Mouse (Mus musculus) forebrain, embryonic 15.5 days (tissue): Measurements from ENCODE around the gene 1700015F17Rik. TPM values are rescaled to one million over a fixed set of nuclear protein-coding genes. Genes with fewer than 3 reads are reported as not detected.
A peak's percentile ranks its signal among the peaks of the same experiment; 100 is the strongest.

Experiments
- ATAC-seq: fragments of 200-750 bp; cut with Nextera tagmentation; replicated peaks from 2 replicates; pipeline ENCODE4 v1.8.0; 2017; ENCODE audit warnings: mild to moderate bottlenecking, moderate TSS enrichment, moderate library complexity
- H3K27ac ChIP-seq: fragments of 300-500 bp; sonication (generic); replicated peaks from 2 replicates; pipeline ENCODE4 v1.5.1; 2015; ENCODE audit warnings: mild to moderate bottlenecking, inconsistent platforms
- H3K27me3 ChIP-seq: fragments of 300-500 bp; sonication (generic); 2 replicates; pipeline ENCODE4 v1.6.1; 2015; ENCODE audit warnings: inconsistent platforms
- H3K36me3 ChIP-seq: fragments of 300-500 bp; sonication (generic); 2 replicates; pipeline ENCODE4 v1.6.1; 2015; ENCODE audit warnings: mild to moderate bottlenecking, inconsistent platforms
- H3K4me1 ChIP-seq: fragments of 300-500 bp; sonication (generic); 2 replicates; pipeline ENCODE4 v1.6.1; 2015; ENCODE audit warnings: inconsistent platforms
- H3K4me2 ChIP-seq: fragments of 300-500 bp; sonication (generic); replicated peaks from 2 replicates; pipeline ENCODE4 v1.6.1; 2015; ENCODE audit warnings: mild to moderate bottlenecking, inconsistent platforms
- H3K4me3 ChIP-seq: fragments of 300-500 bp; sonication (generic); 2 replicates; pipeline ENCODE4 v1.5.1; 2015; ENCODE audit warnings: mild to moderate bottlenecking, inconsistent platforms
- H3K9ac ChIP-seq: fragments of 300-500 bp; sonication (generic); replicated peaks from 2 replicates; pipeline ENCODE4 v1.6.1; 2015; ENCODE audit warnings: mild to moderate bottlenecking, inconsistent platforms
- H3K9me3 ChIP-seq: fragments of 300-500 bp; sonication (generic); 2 replicates; pipeline ENCODE4 v1.6.1; 2016; ENCODE audit warnings: inconsistent platforms
- WGBS: fragments of 180-500 bp; shearing (Covaris S2); methylation state at CpG from one replicate; pipeline ENCODE4 v1.1.7; 2015; ENCODE audit warnings: mixed read lengths; 5-methylcytosine and 5-hydroxymethylcytosine counted together
- polyA plus RNA-seq: library from polyadenylated mRNA; unstranded; fragments of >200 nt; fragmentation: Nextera tagmentation; extraction: Ambion mirVana; gene quantifications from 2 replicates; pipeline ENCODE4 v1.2.1, GENCODE M21; 2015

1700015F17Rik gene
- not detected in 2 replicates for polyA plus RNA-seq

DNA sequence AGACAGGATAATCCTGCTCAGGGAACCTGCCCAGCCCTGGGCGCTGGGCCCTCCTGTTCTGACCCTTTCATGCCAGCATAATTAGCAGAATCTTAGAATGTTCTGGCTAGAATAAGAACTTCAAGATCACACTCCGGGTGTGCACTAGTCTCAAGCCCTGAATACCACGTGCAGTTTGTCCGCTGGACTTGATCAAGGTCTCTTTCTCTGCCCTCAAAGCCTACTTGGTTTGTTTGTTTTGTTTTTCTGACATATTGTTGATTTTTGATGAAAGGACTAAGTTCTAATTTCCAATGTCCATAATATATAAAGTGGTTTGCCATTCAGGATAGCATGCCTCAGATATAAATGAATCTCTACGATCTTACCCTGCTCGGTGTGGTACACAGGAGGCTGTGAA, at the start of gene 1700015F17Rik:
Gene 1700015F17Rik (minus strand): TSS at position 101 of the 400 bp plus-strand sequence.
- Histone ChIP-seq H3K4me3 (no peak within 1 kb of the TSS), H3K36me3 (no peaks in the 10 kb centered on the region), H3K9me3 (no peaks in the 10 kb centered on the region), H3K27me3 (no peaks in the 10 kb centered on the region), H3K9ac (no peak within 1 kb of the TSS), H3K27ac (no peak within 1 kb of the TSS), H3K4me2 (no peak within 1 kb of the TSS), H3K4me1 (no peaks in the 10 kb centered on the region)
- ATAC-seq: no peak
- WGBS: 88% methylated on average over 6 of the region's 6 CpGs

- H3K4me2 ChIP-seq: peak overlapping the region; percentile 81
- no peak; the same call in 1 of the 2 replicates for ATAC-seq
- 80% methylated on average over 5 of the region's 5 CpGs for WGBS
Measured at GRCm38 (mm10) chr5:5515411-5515810, 36.5 kb upstream of the 1700015F17Rik start.

DNA sequence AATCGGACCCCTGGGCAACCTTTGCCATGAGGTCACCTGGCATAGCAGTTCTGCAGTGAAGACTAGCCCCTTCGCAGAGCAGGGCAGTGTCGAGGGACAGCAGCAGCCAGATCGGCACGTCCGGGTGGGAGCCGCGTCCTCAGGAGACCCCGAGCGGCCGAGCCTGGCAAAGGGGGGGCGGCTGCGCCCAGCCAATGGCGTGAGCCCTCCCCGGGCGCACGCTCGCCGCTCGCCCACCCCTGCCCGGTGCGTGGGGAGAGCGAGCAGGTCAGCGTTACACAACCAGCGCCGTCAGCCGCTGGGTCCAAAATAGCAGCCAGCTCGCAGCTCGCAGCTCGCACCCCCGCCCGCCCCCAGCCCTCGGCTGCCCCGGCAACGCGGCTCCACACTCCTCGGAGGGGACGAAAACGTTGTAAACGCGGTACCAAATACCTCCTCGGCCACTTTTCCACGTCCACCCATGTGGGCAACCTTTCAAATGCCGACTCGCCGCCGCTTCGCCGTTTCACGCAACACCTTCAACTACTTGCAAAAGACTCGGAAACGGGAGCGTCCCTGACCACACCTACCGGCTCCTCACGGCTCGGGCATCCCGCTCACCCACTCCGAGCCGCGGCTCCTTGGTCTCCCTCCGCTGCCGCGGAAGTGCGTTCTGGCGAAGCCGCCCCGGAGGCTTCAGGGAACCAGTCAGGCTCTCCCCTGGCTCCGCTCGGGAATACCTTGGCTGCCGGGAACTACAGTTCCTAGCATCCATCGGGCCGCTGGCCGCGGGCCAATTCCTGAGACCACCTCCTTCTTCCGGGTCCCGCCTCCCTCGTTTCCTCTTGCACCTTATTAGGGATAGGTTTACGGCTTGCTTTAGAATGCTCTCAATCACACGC, 35.5 kb upstream of the 1700015F17Rik start, which contains the start of gene Cldn12:
Gene Cldn12 (minus strand): TSS at position 763 of the 881 bp plus-strand sequence.
- H3K4me2 ChIP-seq: peak within 1 kb of the TSS; percentile 81
- H3K27me3 ChIP-seq: no peaks in the 10 kb centered on the region
- peak; percentile 98 for ATAC-seq
- H3K36me3 ChIP-seq: no peaks in the 10 kb centered on the region
- peak within 1 kb of the TSS; percentile 91 for H3K27ac ChIP-seq
- under 1% methylated on average over 79 of the region's 79 CpGs for WGBS
- peaks cover 20% of the 10 kb centered on the region; the same call in 1 of the 2 replicates for H3K4me1 ChIP-seq
- H3K9ac ChIP-seq: peak within 1 kb of the TSS; percentile 71
- peak within 1 kb of the TSS; percentile 66 for H3K4me3 ChIP-seq
- H3K9me3 ChIP-seq: no peaks in the 10 kb centered on the region

More at GRCm38 (mm10) chr5:5515411-5515810, 36.5 kb upstream of the 1700015F17Rik start:
- Histone ChIP-seq H3K36me3 (no peaks in the 10 kb centered on the region), H3K27ac (no peak overlapping the region), H3K9ac (no peak overlapping the region), H3K9me3 (no peaks in the 10 kb centered on the region), H3K27me3 (no peaks in the 10 kb centered on the region), H3K4me3 (no peak overlapping the region), H3K4me1 (peaks cover 12% of the 10 kb centered on the region; the same call in 1 of the 2 replicates)

GRCm38 (mm10) chr5:5511401-5511800, 32.5 kb upstream of the 1700015F17Rik start:
- ATAC-seq: no peak
- WGBS: 65% methylated on average over 3 of the region's 3 CpGs
- Histone ChIP-seq H3K36me3 (no peaks in the 10 kb centered on the region), H3K27me3 (no peaks in the 10 kb centered on the region), H3K27ac (no peak overlapping the region), H3K9ac (no peak overlapping the region), H3K4me3 (no peak overlapping the region), H3K4me2 (no peak overlapping the region), H3K9me3 (no peaks in the 10 kb centered on the region), H3K4me1 (peaks cover 33% of the 10 kb centered on the region)

- Histone ChIP-seq H3K27me3 (no peaks in the 10 kb centered on the region), H3K4me2 (no peak overlapping the region), H3K36me3 (no peaks in the 10 kb centered on the region), H3K4me1 (peaks cover 33% of the 10 kb centered on the region), H3K9me3 (no peaks in the 10 kb centered on the region), H3K4me3 (no peak overlapping the region), H3K27ac (no peak overlapping the region; the same call in 1 of the 2 replicates), H3K9ac (no peak overlapping the region)
- 37% methylated on average over 5 of the region's 5 CpGs for WGBS
- ATAC-seq: no peak
Measured at GRCm38 (mm10) chr5:5510989-5511388, 32.0 kb upstream of the 1700015F17Rik start.

DNA sequence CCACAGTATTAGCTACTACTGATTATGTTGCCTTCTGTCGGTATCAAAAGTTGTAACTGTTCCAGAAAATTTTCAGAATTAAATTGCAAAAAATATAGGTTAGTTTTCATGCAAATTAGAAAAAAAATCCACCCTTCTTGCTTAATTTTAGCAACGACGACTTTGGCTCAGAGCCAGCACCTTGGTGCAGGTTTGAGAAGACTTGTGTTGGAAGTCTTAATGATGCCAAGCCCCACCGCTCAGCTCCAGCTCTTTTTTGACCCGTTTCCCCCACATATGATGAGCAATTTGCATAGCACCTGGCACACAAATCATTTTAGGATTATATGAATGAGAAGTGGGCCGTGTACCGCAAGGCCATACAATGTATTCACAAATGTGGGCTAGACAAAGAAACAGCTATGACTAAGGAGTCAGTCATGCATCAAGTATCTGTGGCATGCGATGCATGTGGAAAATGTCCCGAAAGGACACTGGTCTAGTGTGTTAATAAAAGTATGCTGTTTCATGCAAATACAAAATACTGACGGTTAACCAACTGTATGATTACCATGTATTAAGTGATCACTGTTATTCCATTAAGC, 31.5 kb upstream of the 1700015F17Rik start:
- Histone ChIP-seq H3K27ac (no peak overlapping the region), H3K36me3 (no peaks in the 10 kb centered on the region), H3K4me2 (0 out of 2 replicates have a peak overlapping the region, but pooled peaks have one; percentile 13), H3K4me3 (no peak overlapping the region), H3K9ac (no peak overlapping the region), H3K9me3 (no peaks in the 10 kb centered on the region), H3K4me1 (peaks cover 33% of the 10 kb centered on the region), H3K27me3 (no peaks in the 10 kb centered on the region)
- 20% methylated on average over 10 of the region's 10 CpGs for WGBS
- no peak for ATAC-seq

DNA sequence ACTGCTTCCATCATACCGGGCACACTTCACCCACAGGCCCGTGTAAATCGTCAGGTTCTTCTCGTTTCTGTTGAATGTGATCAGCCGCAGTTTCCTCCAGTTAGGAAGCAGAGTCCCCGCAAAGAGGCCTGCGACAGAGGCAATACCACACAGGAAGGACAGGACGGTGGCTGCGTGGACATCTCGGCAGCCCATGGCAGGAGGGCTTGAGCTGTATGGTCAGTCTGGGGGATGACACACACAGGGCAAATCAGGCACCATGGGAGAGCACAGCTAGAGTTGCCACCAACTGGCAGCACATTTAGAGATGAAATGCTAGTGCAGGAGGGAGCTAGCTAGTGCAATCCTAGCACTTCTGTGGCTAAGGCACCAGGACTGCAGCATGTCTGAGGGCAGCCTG, 29.3 kb upstream of the 1700015F17Rik start:
- Histone ChIP-seq H3K9ac (no peak overlapping the region), H3K4me1 (peaks cover 30% of the 10 kb centered on the region), H3K9me3 (no peaks in the 10 kb centered on the region), H3K4me2 (peak overlapping the region; percentile 17), H3K4me3 (no peak overlapping the region), H3K36me3 (no peaks in the 10 kb centered on the region), H3K27me3 (no peaks in the 10 kb centered on the region), H3K27ac (0 out of 2 replicates have a peak overlapping the region, but pooled peaks have one; percentile 1)
- peak; percentile 17; the same call in 1 of the 2 replicates for ATAC-seq
- 65% methylated on average over 10 of the region's 10 CpGs for WGBS

DNA sequence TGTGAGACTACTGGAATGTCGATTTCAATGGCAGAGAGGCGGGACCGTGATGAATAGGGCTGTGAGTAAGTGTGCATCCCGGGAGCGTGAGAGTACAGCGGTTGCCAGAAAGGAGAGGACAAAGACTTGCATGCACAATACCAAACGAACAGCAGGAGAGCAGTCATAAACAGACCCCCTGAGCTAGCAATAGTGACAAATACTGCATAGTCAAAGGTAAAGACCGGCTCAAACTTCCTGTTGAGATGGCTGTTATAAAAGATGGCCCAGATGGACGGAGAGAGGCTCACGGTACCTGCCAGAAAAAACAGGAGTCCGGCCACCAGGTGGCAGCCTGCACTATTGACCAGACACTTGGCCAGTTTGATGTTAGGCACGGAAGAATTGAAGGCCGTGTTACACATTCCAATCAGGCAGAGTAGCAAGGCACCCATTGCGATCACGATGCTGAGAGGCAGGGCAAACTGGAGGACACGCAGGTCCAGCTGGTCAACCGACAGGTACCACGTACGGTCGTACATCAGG, 28.8 kb upstream of the 1700015F17Rik start:
- WGBS: 17% methylated on average over 20 of the region's 20 CpGs
- Histone ChIP-seq H3K9ac (no peak overlapping the region), H3K4me2 (peak overlapping the region; percentile 17), H3K27me3 (no peaks in the 10 kb centered on the region), H3K36me3 (no peaks in the 10 kb centered on the region), H3K4me1 (peaks cover 33% of the 10 kb centered on the region), H3K9me3 (no peaks in the 10 kb centered on the region), H3K27ac (0 out of 2 replicates have a peak overlapping the region, but pooled peaks have one; percentile 1), H3K4me3 (no peak overlapping the region)
- peak; percentile 65 for ATAC-seq

- Histone ChIP-seq H3K4me2 (no peak overlapping the region), H3K9me3 (no peaks in the 10 kb centered on the region), H3K4me1 (peaks cover 18% of the 10 kb centered on the region), H3K27ac (no peak overlapping the region), H3K9ac (no peak overlapping the region), H3K4me3 (no peak overlapping the region), H3K36me3 (no peaks in the 10 kb centered on the region), H3K27me3 (no peaks in the 10 kb centered on the region)
- no peak for ATAC-seq
- 90% methylated on average over 13 of the region's 13 CpGs for WGBS
Measured at GRCm38 (mm10) chr5:5504456-5504855, 25.5 kb upstream of the 1700015F17Rik start.

DNA sequence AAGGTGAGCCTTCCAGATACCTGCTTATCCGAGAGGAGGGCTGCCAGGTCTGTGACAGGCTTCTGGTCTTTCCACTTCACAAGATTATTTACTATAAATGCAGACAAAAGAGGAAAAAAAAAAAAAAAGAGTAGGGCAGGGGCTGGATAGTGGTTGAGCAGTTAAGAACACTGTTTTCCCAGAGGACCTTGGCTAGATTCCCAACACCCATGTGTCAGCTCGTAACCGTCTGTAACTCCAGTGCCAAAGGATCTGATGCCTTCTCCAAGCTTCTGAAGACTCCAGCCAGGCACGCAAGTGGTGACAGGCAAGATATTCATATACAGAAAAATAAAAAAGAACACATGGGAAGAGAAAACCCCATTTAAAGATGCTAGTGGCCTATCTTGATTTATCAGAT, 24.4 kb upstream of the 1700015F17Rik start:
- Histone ChIP-seq H3K27me3 (no peaks in the 10 kb centered on the region), H3K27ac (no peak overlapping the region), H3K9me3 (no peaks in the 10 kb centered on the region), H3K4me1 (peaks cover 18% of the 10 kb centered on the region), H3K36me3 (no peaks in the 10 kb centered on the region), H3K4me3 (no peak overlapping the region), H3K9ac (no peak overlapping the region), H3K4me2 (no peak overlapping the region)
- 49% methylated on average over 4 of the region's 4 CpGs for WGBS
- ATAC-seq: no peak

- H3K4me1 ChIP-seq: peaks cover 5% of the 10 kb centered on the region; the same call in 1 of the 2 replicates
- no peak overlapping the region for H3K4me2 ChIP-seq
- 0 out of 2 replicates have a peak, but pooled peaks have one; percentile 63 for ATAC-seq
- no peak overlapping the region for H3K9ac ChIP-seq
- H3K9me3 ChIP-seq: no peaks in the 10 kb centered on the region
- H3K4me3 ChIP-seq: no peak overlapping the region
- no peak overlapping the region for H3K27ac ChIP-seq
- H3K27me3 ChIP-seq: no peaks in the 10 kb centered on the region
- 60% methylated on average over 2 of the region's 2 CpGs for WGBS
- no peaks in the 10 kb centered on the region for H3K36me3 ChIP-seq
Measured at GRCm38 (mm10) chr5:5501583-5501982, 22.6 kb upstream of the 1700015F17Rik start.

DNA sequence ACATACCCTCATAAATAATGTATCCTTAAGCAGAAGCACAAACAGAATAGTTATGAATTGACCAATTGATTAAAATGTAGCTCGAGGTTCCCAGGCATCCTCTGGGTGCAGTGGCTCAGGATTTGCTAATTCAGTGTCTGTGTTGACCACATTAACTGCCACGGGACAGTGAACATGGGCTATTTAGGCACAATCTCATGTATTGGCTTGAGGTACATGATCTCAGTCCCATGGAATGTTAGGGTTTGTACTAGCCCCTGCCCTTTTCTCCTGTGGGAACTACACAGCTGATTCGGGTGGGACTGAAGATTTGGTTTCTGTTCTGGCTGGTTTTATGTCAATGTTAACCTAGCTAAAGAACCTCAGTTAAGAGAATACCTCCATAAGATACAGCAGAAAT, 17.4 kb upstream of the 1700015F17Rik start:
- H3K36me3 ChIP-seq: no peaks in the 10 kb centered on the region
- H3K9ac ChIP-seq: no peak overlapping the region
- WGBS: 41% methylated on average over 3 of the region's 3 CpGs
- H3K27ac ChIP-seq: no peak overlapping the region
- H3K4me2 ChIP-seq: no peak overlapping the region
- 0 out of 2 replicates have a peak, but pooled peaks have one; percentile 25 for ATAC-seq
- no peak overlapping the region for H3K4me3 ChIP-seq
- peaks cover 2% of the 10 kb centered on the region; the same call in 1 of the 2 replicates for H3K4me1 ChIP-seq
- 0 out of 2 replicates have a peak, but pooled peaks cover 3% of the 10 kb centered on the region for H3K27me3 ChIP-seq
- no peaks in the 10 kb centered on the region for H3K9me3 ChIP-seq
